Mouse (Mus musculus) kidney, adult 9 months (tissue): Measurements from ENCODE around the gene Myoz1.
A peak's percentile ranks its signal among the peaks of the same experiment; 100 is the strongest.
"Not testable (repeated sequence)": the region's sequence is repeated elsewhere in the genome, so short reads cannot be mapped to it uniquely, and the experiment has no call there.

ENCODE experiments used
- DNase-seq: peaks from one replicate; pipeline ENCODE4 v3.0.0; 2022

The Myoz1 gene

GRCm38 (mm10) chr14:20637818-20638574 lies 18.3 kb downstream of the Myoz1 start:
- DNase-seq, result no peak

- not testable (repeated sequence) for DNase-seq
These were observed 19.4 kb downstream of the Myoz1 start for GRCm38 (mm10) chr14:20636968-20637367.

GRCm38 (mm10) chr14:20635546-20635945 lies 20.8 kb downstream of the Myoz1 start:
- no peak for DNase-seq

GRCm38 (mm10) chr14:20631253-20631652 lies 25.1 kb downstream of the Myoz1 start:
- no peak for DNase-seq

- no peak for DNase-seq
These were observed 29.4 kb downstream of the Myoz1 start for GRCm38 (mm10) chr14:20626971-20627370.

GRCm38 (mm10) chr14:20626447-20626846 lies 29.9 kb downstream of the Myoz1 start:
- DNase-seq, result no peak

- no peak for DNase-seq
These were observed 33.4 kb downstream of the Myoz1 start for GRCm38 (mm10) chr14:20622907-20623306.

GRCm38 (mm10) chr14:20622412-20622811 lies 33.9 kb downstream of the Myoz1 start:
- no peak for DNase-seq

- DNase-seq, result no peak
These were observed 34.4 kb downstream of the Myoz1 start for GRCm38 (mm10) chr14:20621903-20622302.

GRCm38 (mm10) chr14:20619131-20619530 lies 37.2 kb downstream of the Myoz1 start:
- DNase-seq, result no peak

- peak; percentile 60 for DNase-seq
These were observed 38.1 kb downstream of the Myoz1 start for GRCm38 (mm10) chr14:20618211-20618610.

- DNase-seq, result no peak
These were observed 39.9 kb downstream of the Myoz1 start for GRCm38 (mm10) chr14:20616421-20616820.

GRCm38 (mm10) chr14:20615075-20615474 lies 41.3 kb downstream of the Myoz1 start:
- no peak for DNase-seq

- no peak for DNase-seq
These were observed 43.5 kb downstream of the Myoz1 start for GRCm38 (mm10) chr14:20612820-20613219.

GRCm38 (mm10) chr14:20610146-20610545 lies 46.2 kb downstream of the Myoz1 start:
- DNase-seq, result peak; percentile 69

GRCm38 (mm10) chr14:20609519-20609918 lies 46.8 kb downstream of the Myoz1 start:
- DNase-seq, result no peak

GRCm38 (mm10) chr14:20607396-20608126 lies 48.8 kb downstream of the Myoz1 start:
- peak; percentile 50 for DNase-seq

- DNase-seq, result no peak
These were observed 55.1 kb downstream of the Myoz1 start for GRCm38 (mm10) chr14:20601287-20601686.

GRCm38 (mm10) chr14:20600203-20600602 lies 56.1 kb downstream of the Myoz1 start:
- no peak for DNase-seq

- DNase-seq, result no peak
These were observed 56.8 kb downstream of the Myoz1 start for GRCm38 (mm10) chr14:20599542-20599941.
